Mouse (Mus musculus) stomach, postnatal 0 days (tissue): ENCODE measurements around the gene Sdk2.

Source experiments
- CTCF ChIP-seq: IDR thresholded peaks from 2 replicates; pipeline ENCODE4 v1.5.1; 2016; ENCODE audit warnings: antibody characterized with exemption, low read depth, mild to moderate bottlenecking, moderate library complexity
- EP300 ChIP-seq: optimal IDR thresholded peaks from 2 replicates; pipeline ENCODE3; 2016; ENCODE audit warnings: antibody characterized with exemption

- TF ChIP-seq CTCF (peak; percentile 99), EP300 (no peak)
Observed at GRCm38 (mm10) chr11:113865627-113866026, 201.2 kb downstream of the Sdk2 start.
